Mouse (Mus musculus) right cerebral cortex, adult 2 months (tissue): ENCODE data around the gene Gm49383.
"Not testable (repeated sequence)": the region's sequence is repeated elsewhere in the genome, so short reads cannot be mapped to it uniquely, and the experiment has no call there.

Experiments used
- DNase-seq, 2 experiments: peaks; one replicate each; pipeline ENCODE4 v3.0.0; 2021 to 2022; ENCODE audit warnings: low spot score in 2 of 2

Gm49383 gene

GRCm38 (mm10) chr12:69164904-69165303 lies 32.0 kb downstream of the Gm49383 start:
- DNase-seq, result no peak

GRCm38 (mm10) chr12:69163586-69163985 lies 33.3 kb downstream of the Gm49383 start:
- DNase-seq, result not testable (repeated sequence)

- DNase-seq, result not testable (repeated sequence)
These were observed 36.2 kb downstream of the Gm49383 start for GRCm38 (mm10) chr12:69160677-69161076.

GRCm38 (mm10) chr12:69159578-69159940 lies 37.3 kb downstream of the Gm49383 start:
- peak in 1 of 2 experiments; percentile 27 for DNase-seq

- peak; percentile 98 to 99 for DNase-seq
These were observed 37.9 kb downstream of the Gm49383 start, which contains the start of gene Rps29 for GRCm38 (mm10) chr12:69158765-69159577. Rps29 (minus strand) TSS chr12:69159186.

- no peak for DNase-seq
These were observed 38.5 kb downstream of the Gm49383 start for GRCm38 (mm10) chr12:69158366-69158764.

GRCm38 (mm10) chr12:69157107-69157506 lies 39.8 kb downstream of the Gm49383 start:
- DNase-seq, result no peak

GRCm38 (mm10) chr12:69156436-69156835 lies 40.5 kb downstream of the Gm49383 start:
- DNase-seq, result no peak

- DNase-seq, result no peak
These were observed 41.0 kb downstream of the Gm49383 start for GRCm38 (mm10) chr12:69155923-69156322.

- no peak for DNase-seq
These were observed 46.9 kb downstream of the Gm49383 start for GRCm38 (mm10) chr12:69150049-69150448.

- no peak for DNase-seq
These were observed 49.7 kb downstream of the Gm49383 start for GRCm38 (mm10) chr12:69147166-69147735.

GRCm38 (mm10) chr12:69143460-69143859 lies 53.4 kb downstream of the Gm49383 start:
- no peak for DNase-seq

- DNase-seq, result no peak
These were observed 57.1 kb downstream of the Gm49383 start for GRCm38 (mm10) chr12:69139841-69140240.

GRCm38 (mm10) chr12:69139201-69139600 lies 57.7 kb downstream of the Gm49383 start:
- DNase-seq, result no peak
